Mouse (Mus musculus) liver, adult 10 weeks (tissue): ENCODE results near the gene Vps41. TPM values are rescaled to one million over a fixed set of nuclear protein-coding genes. Genes with fewer than 3 reads are reported as not detected.

Experiments used
- polyA plus RNA-seq: library from polyadenylated mRNA; stranded (reverse); fragments of 350-450 nt; fragmentation: Illumina TruSeq; extraction: RNeasy Lipid Tissue Mini Kit (QIAGEN cat#74804); gene quantifications from one replicate; pipeline ENCODE4 v1.2.3, GENCODE M21; 2014; ENCODE audit warnings: low read depth, low replicate concordance

Gene Vps41
- polyA plus RNA-seq, result 53.7 TPM

DNA sequence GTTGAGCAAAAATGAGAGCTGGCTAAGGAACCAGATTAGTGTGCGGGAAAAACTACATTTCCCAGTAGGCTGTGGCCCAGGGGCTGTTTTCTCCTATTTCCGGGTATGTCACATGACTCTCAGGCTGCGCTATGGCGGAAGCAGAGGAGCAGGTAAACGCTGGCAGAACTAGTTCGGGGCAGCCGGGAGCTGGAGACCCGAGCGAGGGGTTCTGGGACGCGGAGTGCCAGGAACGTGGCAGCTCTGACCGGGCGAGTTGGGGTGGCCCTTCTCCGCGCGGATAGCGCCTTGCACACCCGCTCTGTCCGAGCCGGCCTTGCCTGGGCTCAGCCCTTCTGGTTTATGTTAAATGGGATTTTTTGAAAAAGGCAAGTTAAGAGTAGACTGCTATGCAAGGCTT lies at the start of gene Vps41:
Gene Vps41 (plus strand): TSS at position 102 of the 400 bp plus-strand sequence.

Other genes with a start within 250 kb of the Vps41 start
- gene Amph, start 230.9 kb downstream of the Vps41 start, polyA plus RNA-seq, result not detected